Mouse (Mus musculus) ES-E14 (cell line): Measurements from ENCODE around the gene Clk2. TPM values are rescaled to one million over a fixed set of nuclear protein-coding genes. Genes with fewer than 3 reads are reported as not detected.

Experiments
- DNase-seq: peaks from one replicate; pipeline ENCODE4 v3.0.0-alpha.2; 2013; ENCODE audit warnings: low read depth, low spot score
- H3K27ac ChIP-seq: 2 replicates; pipeline ENCODE4 v1.5.1; 2012; ENCODE audit warnings: low read depth, mild to moderate bottlenecking, low read length, moderate library complexity, mixed read lengths; ENCODE audit not compliant: poor library complexity, insufficient read depth, severe bottlenecking
- H3K36me3 ChIP-seq: 2 replicates; pipeline ENCODE4 v1.6.1; 2012; ENCODE audit warnings: mild to moderate bottlenecking, low read length, moderate library complexity, mixed read lengths; ENCODE audit not compliant: control insufficient read depth, poor library complexity, insufficient read depth, severe bottlenecking
- H3K4me1 ChIP-seq, 2 experiments: fragments of 150-350 bp in 1 of 2; sonication (generic) in 1 of 2; 2 replicates each; pipeline ENCODE4 v1.6.1; 2012; ENCODE audit warnings: low read length in 2 of 2, mild to moderate bottlenecking in 1 of 2, mixed read lengths in 1 of 2; ENCODE audit not compliant: control insufficient read depth in 2 of 2, insufficient read depth in 2 of 2, poor library complexity in 1 of 2
- H3K4me3 ChIP-seq, 2 experiments: fragments of 150-350 bp in 1 of 2; sonication (generic) in 1 of 2; 2 replicates each; pipeline ENCODE4 v1.5.1; 2012; ENCODE audit warnings: low read length in 2 of 2, low read depth in 1 of 2, mild to moderate bottlenecking in 1 of 2, mixed read lengths in 1 of 2; ENCODE audit not compliant: insufficient read depth in 1 of 2, poor library complexity in 1 of 2, severe bottlenecking in 1 of 2
- H3K9ac ChIP-seq: 2 replicates; pipeline ENCODE4 v1.6.1; 2012; ENCODE audit warnings: low read depth, mild to moderate bottlenecking, low read length, mixed read lengths; ENCODE audit not compliant: poor library complexity, insufficient read depth, severe bottlenecking
- H3K9me3 ChIP-seq: fragments of 150-350 bp; sonication (generic); 2 replicates; pipeline ENCODE4 v1.6.1; 2012; ENCODE audit warnings: low read depth, mild to moderate bottlenecking, low read length; ENCODE audit not compliant: control insufficient read depth, insufficient read depth
- CHD2 ChIP-seq: IDR thresholded peaks from 2 replicates; pipeline ENCODE4 v1.6.1; 2014; ENCODE audit warnings: mild to moderate bottlenecking, low read depth, low read length, inconsistent platforms
- HCFC1 ChIP-seq: IDR thresholded peaks from 2 replicates; pipeline ENCODE4 v1.6.1; 2012; ENCODE audit warnings: low read length, inconsistent platforms, borderline replicate concordance; ENCODE audit not compliant: insufficient read depth
- MAFK ChIP-seq: IDR thresholded peaks from 2 replicates; pipeline ENCODE4 v1.6.1; 2014; ENCODE audit warnings: mild to moderate bottlenecking, low read depth, low read length, inconsistent platforms; ENCODE audit not compliant: insufficient read depth
- ZC3H11A ChIP-seq: IDR thresholded peaks from 2 replicates; pipeline ENCODE4 v1.6.1; 2012; ENCODE audit warnings: low read depth, mild to moderate bottlenecking, inconsistent platforms, low read length, borderline replicate concordance
- ZNF384 ChIP-seq: IDR thresholded peaks from 2 replicates; pipeline ENCODE4 v1.6.1; 2012; ENCODE audit warnings: low read depth, low read length, inconsistent platforms
- in situ Hi-C, 2 experiments: fragments of 600-800 bp; cut with MboI; formaldehyde crosslinking; loops; one replicate each; pipeline ENCODE4 v1.15.1; 2025; ENCODE audit warnings: low sequenced_read_pairs in 2 of 2, inconsistent platforms in 1 of 2; ENCODE audit not compliant: unreplicated experiment in 2 of 2
- total RNA-seq: library from RNA; depleted of rRNA; stranded (reverse); fragments of 300-350 nt; gene quantifications from 2 replicates; pipeline ENCODE4 v1.2.3, GENCODE M21; 2012

Gene Clk2
- total RNA-seq, 1 experiment = 42.0 TPM

DNA sequence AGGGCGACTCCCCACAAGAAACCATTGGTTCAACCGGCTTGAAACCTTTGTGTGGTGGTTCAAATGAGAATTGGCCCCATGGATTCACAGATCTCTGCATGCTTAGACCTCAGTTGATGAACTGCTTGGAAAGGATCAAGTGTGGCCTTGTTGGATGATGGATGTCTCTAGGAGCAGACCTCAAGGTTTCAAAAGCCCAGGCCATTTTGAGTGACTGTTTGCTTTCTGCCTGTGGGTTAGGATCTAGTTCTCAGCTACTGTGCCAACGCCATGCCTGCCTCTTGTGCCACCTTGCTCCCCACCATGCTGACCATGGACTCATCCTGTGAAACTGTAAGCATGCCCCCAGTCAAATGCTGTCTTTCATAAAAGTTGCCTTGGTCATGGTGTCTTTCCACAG is 38.6 kb upstream of the Clk2 start:
- Histone ChIP-seq H3K27ac (no peak overlapping the region), H3K4me3 (no peak overlapping the region), H3K4me1 (no peaks in the 10 kb centered on the region), H3K36me3 (no peaks in the 10 kb centered on the region), H3K9ac (no peak overlapping the region), H3K9me3 (no peaks in the 10 kb centered on the region)
- no peak for DNase-seq
- no peak for TF ChIP-seq HCFC1
- no peak for TF ChIP-seq CHD2
- no peak for TF ChIP-seq ZNF384
- no peak for TF ChIP-seq MAFK
- TF ChIP-seq ZC3H11A = no peak
- in situ Hi-C loops = no loop called here

DNA sequence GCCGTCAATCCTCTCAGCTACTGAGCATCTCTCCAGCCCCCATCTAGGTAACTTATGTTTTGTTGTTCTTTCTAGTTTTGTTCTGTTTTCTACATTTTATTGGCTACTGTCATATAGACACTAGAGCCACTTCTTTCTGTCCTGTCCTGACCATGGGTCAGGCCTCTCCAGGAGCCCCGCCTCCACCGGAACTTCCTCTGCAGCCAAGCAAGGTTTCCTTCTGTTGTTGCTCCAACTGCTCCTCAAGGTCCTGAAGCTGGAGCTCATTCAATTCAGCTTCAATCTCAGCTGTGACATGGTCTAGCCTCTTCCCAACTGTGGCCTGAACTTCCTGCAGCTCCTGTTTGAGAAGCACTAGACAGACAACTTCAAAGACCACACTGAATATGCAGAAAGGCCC is 34.7 kb upstream of the Clk2 start:
- Histone ChIP-seq H3K27ac (no peak overlapping the region), H3K36me3 (no peaks in the 10 kb centered on the region), H3K4me1 (peaks cover 0 to 3% of the 10 kb centered on the region in 2 experiments; a peak in 1 of 4 replicates), H3K9me3 (no peaks in the 10 kb centered on the region), H3K4me3 (no peak overlapping the region), H3K9ac (no peak overlapping the region)
- in situ Hi-C loops = no loop called here
- TF ChIP-seq CHD2 (no peak), HCFC1 (no peak), ZNF384 (no peak), ZC3H11A (no peak), MAFK (no peak)
- no peak for DNase-seq

DNA sequence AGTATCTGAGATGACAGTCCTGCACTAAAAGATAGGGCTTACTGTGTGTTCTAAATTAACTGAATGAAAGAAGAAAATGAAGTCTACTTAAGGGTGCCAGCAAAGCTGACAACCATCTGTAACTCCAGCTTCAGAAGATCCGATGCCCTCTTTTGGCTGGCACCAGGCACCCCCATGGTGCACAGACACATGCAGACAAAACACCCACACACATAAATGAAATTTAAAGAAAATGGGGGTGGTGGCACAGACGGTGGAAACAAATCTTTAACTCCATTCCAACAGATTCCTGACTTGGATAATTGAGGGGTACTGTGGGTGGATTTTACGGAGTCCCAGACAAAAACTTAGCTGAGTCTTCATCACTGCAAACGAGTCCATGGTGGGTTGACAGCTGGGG is 32.8 kb upstream of the Clk2 start:
- H3K9ac ChIP-seq = no peak overlapping the region
- no peaks in the 10 kb centered on the region for H3K36me3 ChIP-seq
- no peak overlapping the region for H3K27ac ChIP-seq
- in situ Hi-C loops = no loop called here
- peaks cover 0 to 3% of the 10 kb centered on the region in 2 experiments; a peak in 1 of 4 replicates for H3K4me1 ChIP-seq
- DNase-seq = no peak
- H3K4me3 ChIP-seq = no peak overlapping the region
- TF ChIP-seq ZNF384 = no peak
- TF ChIP-seq MAFK = no peak
- TF ChIP-seq ZC3H11A = no peak
- TF ChIP-seq HCFC1 = no peak
- TF ChIP-seq CHD2 = no peak
- H3K9me3 ChIP-seq = no peaks in the 10 kb centered on the region

DNA sequence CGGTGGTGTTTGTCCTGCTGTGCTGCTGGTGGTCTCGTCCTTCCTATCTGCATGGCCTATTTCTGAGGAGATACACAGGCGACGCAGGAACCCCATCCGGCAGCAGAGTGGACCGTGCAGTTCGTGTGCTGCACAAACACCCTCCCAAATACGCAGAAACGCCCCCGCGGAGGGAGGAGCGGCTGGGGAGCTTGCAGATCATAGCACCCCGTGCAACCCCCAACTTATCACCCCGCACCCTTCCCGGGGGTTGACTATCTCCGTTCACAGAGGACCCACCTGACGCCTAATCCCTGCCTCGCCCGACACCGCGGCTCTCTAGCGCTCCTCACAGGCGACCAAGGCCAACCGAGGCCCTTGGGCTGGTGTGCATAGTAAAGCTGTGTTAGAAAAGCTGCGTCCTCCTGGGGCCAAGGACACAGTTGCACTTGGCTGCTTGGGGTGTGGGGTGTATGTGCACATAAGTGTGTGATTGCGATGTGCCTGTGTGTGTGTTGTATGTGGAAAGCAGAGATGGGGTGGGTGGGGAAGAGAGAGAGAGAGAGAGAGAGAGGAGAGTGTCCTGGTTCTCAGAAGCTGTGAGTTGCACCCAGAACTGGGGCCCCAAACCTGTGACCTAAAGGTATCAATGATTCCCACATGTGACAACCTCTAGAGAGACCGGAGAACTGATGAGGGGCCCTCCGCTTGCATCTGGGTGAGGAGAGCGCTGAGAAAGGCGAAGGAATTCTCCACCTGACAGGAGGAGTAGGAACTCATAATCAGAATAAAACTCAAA is 32.1 kb upstream of the Clk2 start:
- Histone ChIP-seq H3K9me3 (no peaks in the 10 kb centered on the region), H3K36me3 (no peaks in the 10 kb centered on the region), H3K4me3 (peak overlapping the region; percentile 19 to 25; a peak in 3 of 4 replicates), H3K27ac (no peak overlapping the region), H3K9ac (peak overlapping the region; percentile 13; the same call in 1 of the 2 replicates), H3K4me1 (peaks cover 0 to 6% of the 10 kb centered on the region in 2 experiments; a peak in 1 of 4 replicates)
- no peak for DNase-seq
- TF ChIP-seq CHD2 (no peak), MAFK (no peak)
- in situ Hi-C loops = no loop called here

DNA sequence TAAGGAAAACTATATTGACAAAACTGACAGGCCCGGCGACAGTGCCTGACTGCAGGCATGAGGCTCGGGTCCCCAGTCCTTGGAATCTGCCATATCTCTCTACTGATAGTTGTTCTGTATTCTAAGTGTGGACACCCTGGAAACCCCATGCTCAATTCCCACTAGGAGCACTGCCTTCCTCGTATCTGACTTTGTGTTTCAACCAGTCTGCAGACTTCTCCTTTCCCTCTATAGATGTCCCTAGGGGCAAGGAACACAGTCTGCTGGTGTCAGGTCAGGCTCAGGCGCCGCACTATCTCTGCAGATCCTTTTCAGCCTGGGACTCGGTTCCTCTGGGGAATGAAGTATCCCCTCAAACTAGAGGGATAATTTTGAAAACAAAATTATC is 31.5 kb upstream of the Clk2 start:
- TF ChIP-seq ZC3H11A (no peak), HCFC1 (no peak), MAFK (no peak), ZNF384 (no peak), CHD2 (no peak)
- H3K9me3 ChIP-seq = no peaks in the 10 kb centered on the region
- peaks cover 0 to 6% of the 10 kb centered on the region in 2 experiments; a peak in 1 of 4 replicates for H3K4me1 ChIP-seq
- no peaks in the 10 kb centered on the region for H3K36me3 ChIP-seq
- H3K27ac ChIP-seq = no peak overlapping the region
- in situ Hi-C loops = no loop called here
- no peak for DNase-seq
- no peak overlapping the region for H3K4me3 ChIP-seq
- H3K9ac ChIP-seq = no peak overlapping the region
